Mouse (Mus musculus) C2C12 (cell line): ENCODE data around the gene Ep400. TPM values are rescaled to one million over a fixed set of nuclear protein-coding genes. Genes with fewer than 3 reads are reported as not detected.

ENCODE experiments used
- H3K27me3 ChIP-seq: one replicate; pipeline ENCODE4 v1.6.1; 2011; ENCODE audit not compliant: control insufficient read depth, insufficient read depth, insufficient read length
- H3K36me3 ChIP-seq: one replicate; pipeline ENCODE4 v1.6.1; 2011; ENCODE audit not compliant: control insufficient read depth, insufficient read depth
- H3K4me3 ChIP-seq: one replicate; pipeline ENCODE4 v1.5.1; 2011; ENCODE audit warnings: mild to moderate bottlenecking, control low read depth; ENCODE audit not compliant: poor library complexity, insufficient read depth, severe bottlenecking
- H3K79me2 ChIP-seq: one replicate; pipeline ENCODE4 v1.6.1; 2011; ENCODE audit not compliant: control insufficient read depth, insufficient read depth
- H3K79me3 ChIP-seq: one replicate; pipeline ENCODE4 v1.6.1; 2011; ENCODE audit warnings: low read depth, control low read depth
- H3ac ChIP-seq: one replicate; pipeline ENCODE3; 2011; ENCODE audit warnings: low read depth; ENCODE audit not compliant: control insufficient read depth, insufficient read length
- CEBPB ChIP-seq: IDR thresholded peaks from one replicate; pipeline ENCODE4 v1.6.1; 2011; ENCODE audit warnings: low read depth, mild to moderate bottlenecking, control low read depth, moderate library complexity
- CTCF ChIP-seq: IDR thresholded peaks from one replicate; pipeline ENCODE4 v1.5.1; 2011; ENCODE audit not compliant: control insufficient read depth, insufficient read depth, insufficient read length
- FOSL1 ChIP-seq: IDR thresholded peaks from one replicate; pipeline ENCODE4 v1.8.0; 2011; ENCODE audit warnings: mild to moderate bottlenecking, low read length; ENCODE audit not compliant: poor library complexity, insufficient read depth, severe bottlenecking
- MAX ChIP-seq: IDR thresholded peaks from one replicate; pipeline ENCODE4 v1.6.1; 2011; ENCODE audit warnings: mild to moderate bottlenecking, control low read depth
- MYOD1 ChIP-seq: IDR thresholded peaks from one replicate; pipeline ENCODE4 v1.6.1; 2011; ENCODE audit warnings: low read depth; ENCODE audit not compliant: control insufficient read depth, insufficient read length
- MYOG ChIP-seq: IDR thresholded peaks from one replicate; pipeline ENCODE4 v1.6.1; 2011; ENCODE audit not compliant: control insufficient read depth, insufficient read length; ENCODE audit errors: extremely low read depth
- USF1 ChIP-seq: IDR thresholded peaks from one replicate; pipeline ENCODE4 v1.6.1; 2011; ENCODE audit warnings: low read depth, mild to moderate bottlenecking, control low read depth, moderate library complexity
- polyA plus RNA-seq: library from polyadenylated mRNA; unstranded; fragments of >200 nt; fragmentation: generic; extraction: Trizol; gene quantifications from one replicate; pipeline ENCODE4 v1.2.1, GENCODE M21; 2012; ENCODE audit warnings: missing spikeins

Ep400 gene
- polyA plus RNA-seq, 1 experiment = 23.6 TPM

- Histone ChIP-seq H3K4me3 (no peak overlapping the region), H3K79me2 (no peaks in the 10 kb centered on the region), H3K79me3 (no peaks in the 10 kb centered on the region), H3K36me3 (peaks cover 29% of the 10 kb centered on the region), H3K27me3 (no peaks in the 10 kb centered on the region), H3ac (no peak overlapping the region)
- TF ChIP-seq CEBPB = no peak
- TF ChIP-seq CTCF = no peak
- TF ChIP-seq MYOD1 = no peak
- TF ChIP-seq MAX = no peak
- TF ChIP-seq FOSL1 = no peak
- TF ChIP-seq USF1 = no peak
- no peak for TF ChIP-seq MYOG
These were observed 27.2 kb upstream of the Ep400 start for GRCm38 (mm10) chr5:110797696-110798095.

DNA sequence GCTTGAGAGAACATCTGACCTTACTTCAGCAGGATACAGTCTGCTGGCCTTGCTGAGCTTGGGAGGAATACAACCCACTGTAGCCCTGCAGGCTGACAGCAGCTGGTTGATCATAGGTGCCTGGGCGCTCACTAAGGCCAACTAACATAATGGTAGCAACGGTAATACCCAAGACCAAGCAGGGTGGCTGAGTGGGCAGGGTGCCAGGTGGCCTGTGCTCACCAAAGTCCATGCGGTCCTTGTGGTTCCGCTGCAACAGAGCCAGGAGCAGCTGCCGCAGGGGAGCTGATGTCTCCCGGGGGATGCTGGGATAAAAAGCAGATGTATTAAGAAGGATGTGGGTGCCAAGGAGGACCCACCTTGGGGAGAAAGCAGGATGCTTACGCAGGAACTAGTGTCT, 23.8 kb upstream of the Ep400 start:
- Histone ChIP-seq H3K36me3 (peaks cover 38% of the 10 kb centered on the region), H3K79me2 (no peaks in the 10 kb centered on the region), H3K27me3 (no peaks in the 10 kb centered on the region), H3K79me3 (no peaks in the 10 kb centered on the region), H3K4me3 (no peak overlapping the region), H3ac (no peak overlapping the region)
- no peak for TF ChIP-seq MYOD1
- TF ChIP-seq MAX = no peak
- no peak for TF ChIP-seq USF1
- TF ChIP-seq CEBPB = no peak
- TF ChIP-seq FOSL1 = no peak
- no peak for TF ChIP-seq CTCF
- no peak for TF ChIP-seq MYOG

DNA sequence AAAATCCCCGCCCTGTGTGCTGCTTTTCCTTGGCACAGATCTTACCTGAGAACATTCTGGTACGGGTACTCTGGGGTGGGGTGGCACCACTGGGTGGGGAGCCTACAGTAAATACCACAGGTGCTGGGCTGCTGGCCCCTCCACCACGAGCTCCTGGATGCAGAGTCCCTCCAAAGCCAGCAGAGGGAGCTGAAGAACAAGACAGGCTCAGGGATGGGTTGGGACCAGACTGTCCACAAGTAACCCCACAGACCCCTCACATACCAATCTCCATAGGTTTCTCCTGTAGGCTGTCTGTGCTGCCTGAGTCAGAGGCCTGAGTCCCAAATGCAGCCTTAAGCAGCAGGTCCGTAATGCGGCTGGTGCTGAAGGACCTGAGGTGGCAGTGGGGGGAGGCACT, 18.2 kb upstream of the Ep400 start:
- Histone ChIP-seq H3ac (no peak overlapping the region), H3K79me3 (no peaks in the 10 kb centered on the region), H3K4me3 (no peak overlapping the region), H3K36me3 (peaks cover 42% of the 10 kb centered on the region), H3K27me3 (no peaks in the 10 kb centered on the region), H3K79me2 (no peaks in the 10 kb centered on the region)
- peak; percentile 55 for TF ChIP-seq CTCF
- no peak for TF ChIP-seq MYOD1

DNA sequence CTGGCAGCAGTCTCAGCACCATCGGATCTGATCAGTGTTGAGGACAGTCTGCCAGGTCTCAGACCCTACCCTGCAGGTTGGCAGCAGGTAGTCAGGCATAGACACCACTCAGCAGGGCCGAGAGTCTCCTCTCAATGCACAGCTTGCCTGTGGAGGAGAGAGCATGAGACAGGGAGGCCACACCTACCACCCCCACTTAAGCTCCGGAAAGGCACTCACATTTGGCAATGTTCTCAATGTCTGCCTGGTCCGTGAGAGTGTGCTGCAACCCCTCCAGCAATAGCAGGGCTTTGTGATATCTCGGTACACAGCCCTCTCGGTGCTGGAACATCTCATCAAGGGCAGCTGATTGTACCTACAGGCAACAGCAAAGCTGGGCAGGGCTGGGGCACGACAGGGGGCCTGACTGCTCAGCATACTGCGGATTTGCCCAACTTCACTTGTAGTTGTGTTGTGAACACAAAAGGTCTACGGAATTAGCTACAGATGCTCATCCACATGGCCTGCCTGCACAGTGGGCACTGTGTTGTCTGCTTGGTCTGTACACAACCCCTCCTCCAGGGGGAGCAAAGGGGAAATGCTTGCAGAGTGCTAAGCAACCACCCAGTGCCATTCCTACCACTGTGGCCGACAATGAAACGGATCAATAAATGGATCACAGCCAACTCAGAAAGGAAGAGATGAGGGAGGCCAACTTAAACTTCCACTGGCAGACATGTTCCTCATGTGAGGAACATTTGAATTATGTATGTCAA, 15.7 kb upstream of the Ep400 start:
- Histone ChIP-seq H3K36me3 (peaks cover 26% of the 10 kb centered on the region), H3K27me3 (no peaks in the 10 kb centered on the region), H3K4me3 (no peak overlapping the region), H3ac (no peak overlapping the region), H3K79me2 (no peaks in the 10 kb centered on the region), H3K79me3 (no peaks in the 10 kb centered on the region)
- TF ChIP-seq MYOD1 (no peak), MAX (no peak), FOSL1 (no peak), USF1 (no peak), MYOG (no peak), CEBPB (no peak)

DNA sequence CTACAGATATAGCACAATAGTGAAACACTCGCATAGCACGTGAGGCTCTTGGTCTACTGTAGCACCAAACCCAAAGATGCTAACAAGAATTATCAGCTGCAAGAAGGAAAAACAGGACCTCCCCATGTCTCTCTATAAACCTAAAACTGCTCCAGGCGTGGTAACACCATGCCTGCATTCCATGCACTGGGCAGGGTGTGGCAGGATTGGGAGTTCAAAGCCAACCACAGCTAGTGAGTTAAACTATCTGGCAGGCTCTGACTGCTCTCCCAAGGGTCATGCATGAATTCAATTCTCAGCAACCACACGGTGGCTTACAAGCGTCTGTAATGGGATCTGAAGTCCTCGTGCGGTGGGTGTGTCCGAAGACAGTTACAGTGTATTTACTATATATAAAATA, 12.6 kb upstream of the Ep400 start:
- peaks cover 23% of the 10 kb centered on the region for H3K79me2 ChIP-seq
- H3K79me3 ChIP-seq = peaks cover 20% of the 10 kb centered on the region
- no peaks in the 10 kb centered on the region for H3K27me3 ChIP-seq
- TF ChIP-seq CEBPB (no peak), MYOD1 (no peak), USF1 (no peak), CTCF (no peak), MYOG (no peak), FOSL1 (no peak), MAX (no peak)
- H3ac ChIP-seq = no peak overlapping the region
- no peak overlapping the region for H3K4me3 ChIP-seq
- H3K36me3 ChIP-seq = peaks cover 26% of the 10 kb centered on the region

DNA sequence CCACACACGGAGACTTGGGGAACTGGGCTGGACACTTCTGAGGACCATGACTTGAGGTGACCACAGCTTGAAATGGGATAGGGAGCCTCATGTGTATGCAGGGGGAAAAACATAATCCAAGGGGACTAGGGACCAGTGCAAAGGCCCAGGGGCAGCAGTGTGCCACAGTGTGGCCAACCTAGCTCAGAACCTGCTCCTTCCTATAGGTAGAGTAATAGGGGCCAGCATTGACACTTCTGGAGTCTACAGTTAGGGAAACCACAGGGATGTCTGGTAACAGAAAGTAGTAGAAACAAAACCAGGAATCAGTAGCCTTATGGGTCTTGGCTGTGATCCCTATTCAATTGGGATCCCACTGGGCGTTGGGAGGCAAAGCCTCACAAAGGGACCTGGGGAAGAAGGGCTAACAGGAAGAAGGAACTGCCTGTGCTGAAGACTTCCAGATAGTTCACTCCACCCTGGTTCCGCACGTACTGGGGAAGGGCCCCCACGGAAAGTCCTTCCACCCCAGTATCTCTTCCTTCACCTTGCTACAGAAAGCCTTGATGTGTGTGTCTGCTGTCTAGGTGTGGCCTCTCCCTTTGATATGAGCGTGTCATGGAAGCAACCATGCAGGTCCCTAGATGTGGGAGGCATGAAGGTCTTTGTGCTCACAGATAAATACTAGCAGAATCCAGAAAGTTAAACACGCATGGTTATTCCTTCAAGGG, 11.2 kb upstream of the Ep400 start:
- Histone ChIP-seq H3K27me3 (no peaks in the 10 kb centered on the region), H3K79me2 (peaks cover 38% of the 10 kb centered on the region), H3K79me3 (peaks cover 27% of the 10 kb centered on the region), H3ac (no peak overlapping the region), H3K4me3 (no peak overlapping the region), H3K36me3 (peaks cover 28% of the 10 kb centered on the region)
- TF ChIP-seq MYOG = no peak
- TF ChIP-seq FOSL1 = no peak
- TF ChIP-seq CTCF = no peak
- no peak for TF ChIP-seq USF1
- no peak for TF ChIP-seq CEBPB
- no peak for TF ChIP-seq MYOD1
- no peak for TF ChIP-seq MAX
